Comparison of ENCODE assay signal across 8 mouse cellular contexts in the genomic region with DNA sequence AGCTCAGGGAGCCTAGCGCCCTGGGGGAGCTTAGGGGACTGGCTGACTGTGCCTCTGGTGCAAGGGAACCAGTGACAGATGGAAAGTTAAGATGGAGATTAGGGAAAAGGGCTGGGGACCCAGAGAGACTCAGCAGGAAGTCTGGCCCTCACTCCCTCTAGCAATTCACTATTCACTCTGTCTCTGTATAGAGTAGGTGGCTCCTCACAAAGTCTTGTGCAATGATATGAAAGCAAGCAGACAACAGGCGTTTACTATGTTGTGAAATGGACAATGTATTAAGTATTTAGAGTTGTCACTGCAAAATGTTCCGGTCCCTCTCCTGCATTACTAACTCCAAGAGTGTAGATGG. TPM values are rescaled to one million over a fixed set of nuclear protein-coding genes. Genes with fewer than 3 reads are reported as not detected.
A peak's percentile ranks its signal among the peaks of the same experiment; 100 is the strongest.
DNase-seq lines count a peak whose midpoint lies in the region; ATAC-seq and TF ChIP-seq lines count a peak whose summit lies in the region.

No protein-coding gene starts in this region.

- H3K79me2 ChIP-seq in heart, adult 2 months (replicated peaks; ENCODE audit: control insufficient read depth, insufficient read depth, low read length): no peaks in the 10 kb centered on the region

- intact Hi-C loops in heart, adult 2 months (cut with DNase I): no loop called here

- no peaks in the 10 kb centered on the region for H3K27me3 ChIP-seq in heart, adult 2 months (ENCODE audit: control insufficient read depth, insufficient read depth, low read length)
- H3K27me3 ChIP-seq in thymus, adult 2 months (ENCODE audit: control insufficient read depth, insufficient read depth, low read length): no peaks in the 10 kb centered on the region
- no peaks in the 10 kb centered on the region for H3K27me3 ChIP-seq in liver, embryonic 14.5 days (ENCODE audit: control insufficient read depth, insufficient read depth, low read length)
- no peaks in the 10 kb centered on the region for H3K27me3 ChIP-seq in stomach, postnatal 0 days (ENCODE audit: control insufficient read depth, insufficient read depth, low read length)

- H3K27ac ChIP-seq in heart, adult 2 months: 0 out of 2 replicates have a peak overlapping the region, but pooled peaks have one; percentile 9
- H3K27ac ChIP-seq in thymus, adult 2 months (ENCODE audit: control insufficient read depth, insufficient read depth, low read length): no peak overlapping the region
- no peak overlapping the region for H3K27ac ChIP-seq in liver, embryonic 14.5 days
- peak overlapping the region; percentile 86; the same call in 1 of the 2 replicates for H3K27ac ChIP-seq in stomach, postnatal 0 days (replicated peaks)

- no peaks in the 10 kb centered on the region for H3K9me3 ChIP-seq in liver, embryonic 14.5 days (ENCODE audit: control insufficient read depth, low read length)
- no peaks in the 10 kb centered on the region for H3K9me3 ChIP-seq in stomach, postnatal 0 days (ENCODE audit: control insufficient read depth, low read length)

- peak overlapping the region; percentile 41 for H3K9ac ChIP-seq in heart, adult 2 months (ENCODE audit: low read depth, low read length)
- H3K9ac ChIP-seq in liver, embryonic 14.5 days (replicated peaks): no peak overlapping the region
- peak overlapping the region; percentile 69 for H3K9ac ChIP-seq in stomach, postnatal 0 days (ENCODE audit: low read length)

- H3K4me3 ChIP-seq in heart, adult 2 months: peak overlapping the region; percentile 44
- H3K4me3 ChIP-seq in thymus, adult 2 months (ENCODE audit: control insufficient read depth, insufficient read depth, low read length): peak overlapping the region; percentile 46
- peak overlapping the region in 1 of 2 experiments; percentile 40; a peak in 2 of 4 replicates for H3K4me3 ChIP-seq in liver, embryonic 14.5 days (ENCODE audit: insufficient read depth in 1 of 2, low read depth in 2 of 2, low read length in 2 of 2)
- H3K4me3 ChIP-seq in stomach, postnatal 0 days (ENCODE audit: low read depth, low read length): peak overlapping the region; percentile 50

- DNase-seq in heart, adult 2 months: no peak
- no peak for DNase-seq in heart, adult 9 months (ENCODE audit: low spot score in 2 of 2)
- DNase-seq in thymus, adult 2 months: no peak
- no peak for DNase-seq in thymus, postnatal 14 days
- no peak for DNase-seq in liver, embryonic 14.5 days (ENCODE audit: low read depth in 3 of 3, low spot score in 3 of 3)
- no peak for DNase-seq in stomach, postnatal 0 days (ENCODE audit: low spot score)
- no peak for DNase-seq in cerebellum, adult 9-10 months
- DNase-seq in ovary, adult 18-20 months (ENCODE audit: low spot score): no peak

- TF ChIP-seq CTCF in heart, adult 2 months (IDR thresholded peaks at IDR 0.05): no peak; the same call in 1 of the 2 replicates
- TF ChIP-seq CTCF in thymus, adult 2 months (IDR thresholded peaks at IDR 0.05; ENCODE audit: borderline replicate concordance, control insufficient read depth, extremely low read depth, insufficient read depth, low read length, poor library complexity): no peak
- TF ChIP-seq CTCF in liver, embryonic 14.5 days (IDR thresholded peaks at IDR 0.05; ENCODE audit: low read depth): no peak
- no peak for TF ChIP-seq CTCF in stomach, postnatal 0 days (IDR thresholded peaks at IDR 0.05; ENCODE audit: low read depth)

- 0 out of 2 replicates have a peak, but pooled peaks have one; percentile 13 for ATAC-seq in liver, embryonic 14.5 days (ENCODE audit: insufficient read depth)
- peak; percentile 43; the same call in 1 of the 2 replicates for ATAC-seq in stomach, postnatal 0 days (ENCODE audit: low FRiP score, low TSS enrichment)

- no peaks in the 10 kb centered on the region; the same call in 1 of the 2 replicates for H3K4me1 ChIP-seq in heart, adult 2 months (ENCODE audit: control insufficient read depth, insufficient read depth, low read length)
- H3K4me1 ChIP-seq in thymus, adult 2 months (replicated peaks; ENCODE audit: control insufficient read depth, insufficient read depth, low read length): peaks cover 7% of the 10 kb centered on the region
- H3K4me1 ChIP-seq in liver, embryonic 14.5 days (replicated peaks; ENCODE audit: control insufficient read depth in 2 of 2, insufficient read depth in 2 of 2, low read length in 1 of 2): no peaks in the 10 kb centered on the region
- H3K4me1 ChIP-seq in stomach, postnatal 0 days (replicated peaks; ENCODE audit: control insufficient read depth, insufficient read depth): no peaks in the 10 kb centered on the region

- TF ChIP-seq POLR2A in heart, adult 2 months (IDR thresholded peaks at IDR 0.05; ENCODE audit: insufficient read depth, low read depth, low read length): no peak
- TF ChIP-seq POLR2A in thymus, adult 2 months (IDR thresholded peaks at IDR 0.05; ENCODE audit: control insufficient read depth, extremely low read depth, insufficient read depth, low read length, poor library complexity): no peak

- WGBS in heart, adult 2 months: 39% methylated on average over 3 of the region's 3 CpGs
- WGBS in thymus, adult 2 months: 61% methylated on average over 3 of the region's 3 CpGs
- 28% methylated on average over 3 of the region's 3 CpGs for WGBS in liver, embryonic 14.5 days (ENCODE audit: insufficient replicate concordance)
- 35% methylated on average over 3 of the region's 3 CpGs for WGBS in stomach, postnatal 0 days

- no peak for TF ChIP-seq EP300 in heart, adult 2 months (IDR thresholded peaks at IDR 0.05; ENCODE audit: insufficient read depth, low read depth, low read length)
- TF ChIP-seq EP300 in liver, embryonic 14.5 days (IDR thresholded peaks at IDR 0.05; ENCODE audit: low read depth): no peak
- TF ChIP-seq EP300 in stomach, postnatal 0 days (optimal IDR thresholded peaks at IDR 0.05): no peak

- peak overlapping the region; percentile 50 for H3K4me2 ChIP-seq in liver, embryonic 14.5 days (ENCODE audit: low read depth)
- H3K4me2 ChIP-seq in stomach, postnatal 0 days (replicated peaks; ENCODE audit: low read depth): peak overlapping the region; percentile 77

- H3K36me3 ChIP-seq in heart, adult 2 months (ENCODE audit: control insufficient read depth, insufficient read depth, low read length): no peaks in the 10 kb centered on the region
- no peaks in the 10 kb centered on the region for H3K36me3 ChIP-seq in thymus, adult 2 months (ENCODE audit: control insufficient read depth, insufficient read depth, low read length)
- no peaks in the 10 kb centered on the region for H3K36me3 ChIP-seq in liver, embryonic 14.5 days (replicated peaks; ENCODE audit: control insufficient read depth, insufficient read depth, low read depth)
- H3K36me3 ChIP-seq in stomach, postnatal 0 days (ENCODE audit: control insufficient read depth, insufficient read depth, low read length): no peaks in the 10 kb centered on the region

RNA-seq across cellular contexts. Expression of a gene that starts 0.4 kb away (rescaled TPM):
- total RNA-seq in heart, adult 2 months (2021): under 1 TPM; 0.34 to 0.37 TPM
- polyA plus RNA-seq in heart, adult 2 months (2012; rRNA removed): 0.12 and 0.27 TPM in 2 replicates
- 0.73 and 1.1 TPM in 2 replicates for polyA plus RNA-seq in thymus, adult 2 months (2012; rRNA removed)
- 0.01 and 0.02 TPM in 2 replicates for polyA plus RNA-seq in liver, embryonic 14.5 days (2012; rRNA removed)
- 0.06 and 0.08 TPM in 2 replicates for polyA plus RNA-seq in liver, embryonic 14.5 days (2014; fragmentation: Nextera tagmentation; extraction: Ambion mirVana)
- polyA plus RNA-seq in stomach, postnatal 0 days (2015; fragmentation: Nextera tagmentation; extraction: Ambion mirVana): 2.1 and 2.7 TPM in 2 replicates

Comparison
In these comparisons a context has a peak if more than half of its experiments do, and no peak if none do; other contexts are left out.
1. H3K27ac ChIP-seq: peak in heart, adult 2 months (single experiment) and stomach, postnatal 0 days (single experiment); none in thymus, adult 2 months (single experiment) and liver, embryonic 14.5 days (single experiment).